Mouse (Mus musculus) ES-E14 (cell line): ENCODE results near the gene Cntn2. TPM values are rescaled to one million over a fixed set of nuclear protein-coding genes. Genes with fewer than 3 reads are reported as not detected.
"Not testable (repeated sequence)": the region's sequence is repeated elsewhere in the genome, so short reads cannot be mapped to it uniquely, and the experiment has no call there.

ENCODE experiments used
- DNase-seq: peaks from one replicate; pipeline ENCODE4 v3.0.0-alpha.2; 2013; ENCODE audit warnings: low read depth, low spot score
- H3K27ac ChIP-seq: 2 replicates; pipeline ENCODE4 v1.5.1; 2012; ENCODE audit warnings: low read depth, mild to moderate bottlenecking, low read length, moderate library complexity, mixed read lengths; ENCODE audit not compliant: poor library complexity, insufficient read depth, severe bottlenecking
- H3K36me3 ChIP-seq: 2 replicates; pipeline ENCODE4 v1.6.1; 2012; ENCODE audit warnings: mild to moderate bottlenecking, low read length, moderate library complexity, mixed read lengths; ENCODE audit not compliant: control insufficient read depth, poor library complexity, insufficient read depth, severe bottlenecking
- H3K4me1 ChIP-seq, 2 experiments: fragments of 150-350 bp in 1 of 2; sonication (generic) in 1 of 2; 2 replicates each; pipeline ENCODE4 v1.6.1; 2012; ENCODE audit warnings: low read length in 2 of 2, mild to moderate bottlenecking in 1 of 2, mixed read lengths in 1 of 2; ENCODE audit not compliant: control insufficient read depth in 2 of 2, insufficient read depth in 2 of 2, poor library complexity in 1 of 2
- H3K4me3 ChIP-seq, 2 experiments: fragments of 150-350 bp in 1 of 2; sonication (generic) in 1 of 2; 2 replicates each; pipeline ENCODE4 v1.5.1; 2012; ENCODE audit warnings: low read length in 2 of 2, low read depth in 1 of 2, mild to moderate bottlenecking in 1 of 2, mixed read lengths in 1 of 2; ENCODE audit not compliant: insufficient read depth in 1 of 2, poor library complexity in 1 of 2, severe bottlenecking in 1 of 2
- H3K9ac ChIP-seq: 2 replicates; pipeline ENCODE4 v1.6.1; 2012; ENCODE audit warnings: low read depth, mild to moderate bottlenecking, low read length, mixed read lengths; ENCODE audit not compliant: poor library complexity, insufficient read depth, severe bottlenecking
- H3K9me3 ChIP-seq: fragments of 150-350 bp; sonication (generic); 2 replicates; pipeline ENCODE4 v1.6.1; 2012; ENCODE audit warnings: low read depth, mild to moderate bottlenecking, low read length; ENCODE audit not compliant: control insufficient read depth, insufficient read depth
- CHD2 ChIP-seq: IDR thresholded peaks from 2 replicates; pipeline ENCODE4 v1.6.1; 2014; ENCODE audit warnings: mild to moderate bottlenecking, low read depth, low read length, inconsistent platforms
- HCFC1 ChIP-seq: IDR thresholded peaks from 2 replicates; pipeline ENCODE4 v1.6.1; 2012; ENCODE audit warnings: low read length, inconsistent platforms, borderline replicate concordance; ENCODE audit not compliant: insufficient read depth
- MAFK ChIP-seq: IDR thresholded peaks from 2 replicates; pipeline ENCODE4 v1.6.1; 2014; ENCODE audit warnings: mild to moderate bottlenecking, low read depth, low read length, inconsistent platforms; ENCODE audit not compliant: insufficient read depth
- ZC3H11A ChIP-seq: IDR thresholded peaks from 2 replicates; pipeline ENCODE4 v1.6.1; 2012; ENCODE audit warnings: low read depth, mild to moderate bottlenecking, inconsistent platforms, low read length, borderline replicate concordance
- ZNF384 ChIP-seq: IDR thresholded peaks from 2 replicates; pipeline ENCODE4 v1.6.1; 2012; ENCODE audit warnings: low read depth, low read length, inconsistent platforms
- in situ Hi-C, 2 experiments: fragments of 600-800 bp; cut with MboI; formaldehyde crosslinking; loops; one replicate each; pipeline ENCODE4 v1.15.1; 2025; ENCODE audit warnings: low sequenced_read_pairs in 2 of 2, inconsistent platforms in 1 of 2; ENCODE audit not compliant: unreplicated experiment in 2 of 2
- total RNA-seq: library from RNA; depleted of rRNA; stranded (reverse); fragments of 300-350 nt; gene quantifications from 2 replicates; pipeline ENCODE4 v1.2.3, GENCODE M21; 2012

The Cntn2 gene
- total RNA-seq, 1 experiment: 2.9 TPM

- no peak for DNase-seq
- Histone ChIP-seq H3K4me1 (peaks cover 6% of the 10 kb centered on the region in 2 experiments; a peak in 3 of 4 replicates), H3K27ac (peak overlapping the region; percentile 44; the same call in 1 of the 2 replicates)
These were observed 68.6 kb downstream of the Cntn2 start for GRCm38 (mm10) chr1:132474496-132474895.

GRCm38 (mm10) chr1:132472537-132472936, 70.5 kb downstream of the Cntn2 start:
- Histone ChIP-seq H3K27ac (peak overlapping the region; percentile 89), H3K36me3 (no peaks in the 10 kb centered on the region), H3K4me3 (peak overlapping the region in 1 of 2 experiments; percentile 18; a peak in 1 of 4 replicates), H3K9ac (0 out of 2 replicates have a peak overlapping the region, but pooled peaks have one; percentile 18), H3K4me1 (peaks cover 4 to 14% of the 10 kb centered on the region in 2 experiments; a peak in 3 of 4 replicates), H3K9me3 (no peaks in the 10 kb centered on the region)
- TF ChIP-seq ZNF384 (peak; percentile 99), HCFC1 (no peak), MAFK (no peak), ZC3H11A (no peak)
- DNase-seq: no peak
- in situ Hi-C loops: no loop called here

More at GRCm38 (mm10) chr1:132474496-132474895, 68.6 kb downstream of the Cntn2 start:
- Histone ChIP-seq H3K36me3 (no peaks in the 10 kb centered on the region), H3K9ac (no peak overlapping the region), H3K4me3 (no peak overlapping the region), H3K9me3 (no peaks in the 10 kb centered on the region)
- in situ Hi-C loops: no loop called here
- TF ChIP-seq ZNF384 (no peak), CHD2 (no peak), MAFK (no peak), HCFC1 (no peak), ZC3H11A (no peak)

GRCm38 (mm10) chr1:132471499-132471898, 71.6 kb downstream of the Cntn2 start:
- no peak for TF ChIP-seq HCFC1
- no peak for TF ChIP-seq CHD2
- TF ChIP-seq MAFK: no peak
- TF ChIP-seq ZC3H11A: no peak
- no peak for TF ChIP-seq ZNF384
- Histone ChIP-seq H3K4me3 (peak overlapping the region; percentile 22), H3K9me3 (no peaks in the 10 kb centered on the region), H3K27ac (peak overlapping the region; percentile 89), H3K9ac (peak overlapping the region; percentile 19; the same call in 1 of the 2 replicates), H3K36me3 (no peaks in the 10 kb centered on the region), H3K4me1 (peaks cover 4 to 19% of the 10 kb centered on the region in 2 experiments)
- no peak for DNase-seq
- in situ Hi-C loops: no loop called here

GRCm38 (mm10) chr1:132471032-132471431, 72.0 kb downstream of the Cntn2 start:
- H3K27ac ChIP-seq: peak overlapping the region; percentile 89; the same call in 1 of the 2 replicates
- H3K4me3 ChIP-seq: peak overlapping the region; percentile 22 to 37
- no peaks in the 10 kb centered on the region for H3K36me3 ChIP-seq
- peak; percentile 91 for DNase-seq
- TF ChIP-seq CHD2 (peak; percentile 75; the same call in 1 of the 2 replicates), ZC3H11A (no peak)
- H3K4me1 ChIP-seq: peaks cover 3 to 20% of the 10 kb centered on the region in 2 experiments
- in situ Hi-C loops: no loop called here
- no peaks in the 10 kb centered on the region for H3K9me3 ChIP-seq
- no peak overlapping the region for H3K9ac ChIP-seq

- H3K9me3 ChIP-seq, H3K36me3 ChIP-seq, DNase-seq, in situ Hi-C loops, H3K9ac ChIP-seq: not testable (repeated sequence)
- peak overlapping the region; percentile 77 for H3K27ac ChIP-seq
- peaks cover 2 to 25% of the 10 kb centered on the region in 2 experiments for H3K4me1 ChIP-seq
- H3K4me3 ChIP-seq: peak overlapping the region; percentile 10 to 47; a peak in 3 of 4 replicates
These were observed 73.0 kb downstream of the Cntn2 start for GRCm38 (mm10) chr1:132470031-132470430.
